Mouse (Mus musculus): ENCODE results near the gene Coq8b.

Coq8b gene

GRCm38 (mm10) chr7:27274916-27275315 lies 42.1 kb downstream of the Coq8b start:
- DNase-seq: no peak

GRCm38 (mm10) chr7:27276021-27276420 lies 43.2 kb downstream of the Coq8b start:
- DNase-seq: no peak

- no peak for DNase-seq
Observed at GRCm38 (mm10) chr7:27277191-27277590, 44.4 kb downstream of the Coq8b start.

DNA sequence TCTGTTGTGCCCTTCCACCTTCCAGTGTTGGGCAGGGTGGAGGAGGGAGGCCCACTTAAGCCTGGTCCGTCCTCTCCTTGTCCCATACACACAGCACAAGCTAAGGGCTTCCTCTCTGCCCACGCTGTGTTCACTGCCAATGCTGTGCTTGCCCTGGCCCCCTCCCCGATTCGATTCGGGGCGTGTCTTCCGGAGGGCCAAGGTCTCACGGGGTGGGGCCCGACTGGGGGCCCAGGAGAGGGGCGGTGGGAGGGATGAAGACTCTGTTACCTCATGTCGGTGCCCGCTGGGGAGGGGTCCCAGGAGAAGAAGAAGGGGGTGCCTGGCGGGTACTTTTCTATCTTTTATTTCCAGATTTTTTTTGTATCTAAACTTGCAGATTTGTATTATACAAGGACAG lies 48.9 kb downstream of the Coq8b start:
- DNase-seq: no peak

GRCm38 (mm10) chr7:27282225-27282624 lies 49.4 kb downstream of the Coq8b start:
- DNase-seq: no peak

- DNase-seq: peak; percentile 24
Observed at GRCm38 (mm10) chr7:27284865-27285697, 52.3 kb downstream of the Coq8b start.

DNA sequence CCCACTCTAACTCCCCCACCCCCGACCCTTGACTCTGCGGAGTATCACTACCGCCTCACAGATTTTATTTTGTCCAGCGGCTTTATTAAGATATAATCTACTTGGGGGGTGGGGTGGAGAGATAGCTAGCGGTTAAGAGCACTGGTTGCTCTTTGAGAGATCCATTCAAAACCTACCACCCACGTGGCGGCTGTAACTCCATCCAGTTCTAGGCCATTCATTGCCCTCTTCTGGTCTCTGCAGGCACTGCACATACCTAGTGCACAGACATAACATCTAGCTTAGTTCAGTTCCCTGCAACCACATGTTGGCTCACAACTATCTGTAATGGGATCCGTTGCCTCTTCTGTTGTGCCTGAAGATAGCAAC lies 52.9 kb downstream of the Coq8b start:
- DNase-seq: peak; percentile 60

- no peak for DNase-seq
Observed at GRCm38 (mm10) chr7:27288732-27289131, 55.9 kb downstream of the Coq8b start.

- no peak for DNase-seq
Observed at GRCm38 (mm10) chr7:27290555-27290954, 57.7 kb downstream of the Coq8b start.

GRCm38 (mm10) chr7:27291795-27292466 lies 59.1 kb downstream of the Coq8b start:
- DNase-seq: no peak

DNA sequence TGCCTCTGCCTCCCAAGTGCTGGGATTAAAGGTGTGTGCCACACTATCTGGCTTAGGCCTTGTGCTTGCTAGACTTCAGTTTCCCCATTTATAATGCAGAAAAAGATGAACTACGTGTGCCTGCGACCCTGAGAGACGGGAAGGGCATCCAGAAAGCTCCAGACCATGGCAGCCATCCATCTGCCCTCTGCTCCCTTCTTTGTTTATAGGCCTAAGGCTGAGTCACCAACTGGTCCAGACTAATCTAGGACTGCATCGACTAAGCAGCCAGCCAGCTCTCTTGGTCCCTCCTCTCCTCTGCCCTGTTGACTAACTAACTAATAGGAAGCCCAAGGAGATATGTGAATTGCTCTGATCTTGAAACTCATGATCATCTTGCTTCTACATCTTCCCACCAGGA lies 63.1 kb downstream of the Coq8b start:
- DNase-seq: no peak

DNA sequence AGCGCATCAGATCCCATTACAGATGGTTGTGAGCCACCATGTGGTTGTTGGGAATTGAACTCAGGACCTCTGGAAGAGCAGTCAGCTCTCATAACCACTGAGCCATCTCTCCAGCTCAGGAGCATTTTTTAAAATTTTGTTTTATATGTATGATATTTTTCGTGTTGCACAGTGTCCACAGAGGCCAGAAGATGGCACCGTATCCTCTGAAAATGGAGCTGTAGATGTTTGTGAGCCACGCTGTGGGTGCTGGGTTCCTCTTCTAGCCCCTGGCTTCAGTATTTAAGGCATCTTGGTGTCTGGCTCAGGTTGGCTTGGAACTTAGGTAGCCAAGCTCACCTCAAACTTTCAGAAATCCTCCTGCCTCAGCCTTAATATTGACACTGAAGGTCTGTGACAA lies 63.7 kb downstream of the Coq8b start:
- no peak for DNase-seq

- no peak for DNase-seq
Observed at GRCm38 (mm10) chr7:27298033-27298610, 65.3 kb downstream of the Coq8b start.

DNA sequence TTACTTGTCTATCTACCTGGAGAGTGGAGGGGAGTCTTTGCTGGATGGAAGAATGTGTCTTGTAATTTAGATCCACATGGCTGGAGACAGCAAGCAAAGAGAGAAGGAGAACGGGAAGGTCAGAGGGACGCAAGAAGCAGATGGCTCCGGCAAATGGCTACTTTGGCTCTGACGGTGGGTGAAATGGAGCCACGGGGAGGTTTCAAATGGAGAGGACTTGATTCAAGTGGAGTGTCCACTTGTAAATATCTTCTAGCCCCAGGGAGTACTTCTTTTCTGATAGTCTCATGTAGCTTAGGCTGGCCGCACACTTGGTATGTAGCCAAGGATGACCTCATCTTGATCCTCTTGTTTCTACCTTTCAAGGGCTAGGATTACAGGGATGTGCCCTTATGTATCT lies 66.0 kb downstream of the Coq8b start:
- no peak for DNase-seq

DNA sequence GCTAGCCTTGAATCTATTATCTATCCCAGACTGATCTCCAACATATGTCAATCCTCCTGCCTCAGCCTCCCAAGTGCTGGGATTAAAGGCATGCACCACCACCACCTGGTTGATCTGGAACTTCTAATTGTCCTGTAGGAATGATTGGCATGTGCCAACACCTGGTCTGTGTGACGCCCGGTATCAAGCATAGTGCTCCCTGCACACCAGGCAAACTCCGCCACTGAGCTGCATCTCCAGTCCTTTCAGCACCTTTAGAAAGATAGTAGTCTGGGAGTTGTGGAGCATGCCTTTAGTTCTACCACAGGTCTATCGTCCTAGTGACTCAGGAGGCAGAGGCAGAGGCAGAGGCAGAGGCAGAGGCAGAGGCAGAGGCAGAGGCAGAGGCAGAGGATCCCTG lies 67.5 kb downstream of the Coq8b start:
- no peak for DNase-seq

- no peak for DNase-seq
Observed at GRCm38 (mm10) chr7:27300801-27301200, 68.0 kb downstream of the Coq8b start.

- peak; percentile 56 for DNase-seq
Observed at GRCm38 (mm10) chr7:27302172-27302571, 69.3 kb downstream of the Coq8b start.

GRCm38 (mm10) chr7:27305091-27305730 lies 72.4 kb downstream of the Coq8b start:
- no peak for DNase-seq

GRCm38 (mm10) chr7:27306161-27307160 lies 73.6 kb downstream of the Coq8b start:
- DNase-seq: peak; percentile 43

- no peak for DNase-seq
Observed at GRCm38 (mm10) chr7:27307551-27307950, 74.7 kb downstream of the Coq8b start.
